Mouse (Mus musculus) monocyte, adult 5-6 weeks (primary cell): ENCODE data around the gene Gm9639. TPM values are rescaled to one million over a fixed set of nuclear protein-coding genes. Genes with fewer than 3 reads are reported as not detected.
"Not testable (repeated sequence)": the region's sequence is repeated elsewhere in the genome, so short reads cannot be mapped to it uniquely, and the experiment has no call there.

ENCODE experiments used
- ATAC-seq: fragments of 153-309, 156-312 bp; replicated peaks from 2 replicates; pipeline ENCODE4 v1.8.0; 2017; ENCODE audit warnings: mild to moderate bottlenecking; ENCODE audit not compliant: low TSS enrichment, insufficient number of reproducible peaks, severe bottlenecking, poor library complexity, low FRiP score
- total RNA-seq: library from RNA; stranded (forward); fragments of 200-1000, 200-491, 200-594 nt; gene quantifications from 3 replicates; pipeline ENCODE4 v1.2.3, GENCODE M21; 2017

Gm9639 gene
- total RNA-seq: not detected in 3 replicates

DNA sequence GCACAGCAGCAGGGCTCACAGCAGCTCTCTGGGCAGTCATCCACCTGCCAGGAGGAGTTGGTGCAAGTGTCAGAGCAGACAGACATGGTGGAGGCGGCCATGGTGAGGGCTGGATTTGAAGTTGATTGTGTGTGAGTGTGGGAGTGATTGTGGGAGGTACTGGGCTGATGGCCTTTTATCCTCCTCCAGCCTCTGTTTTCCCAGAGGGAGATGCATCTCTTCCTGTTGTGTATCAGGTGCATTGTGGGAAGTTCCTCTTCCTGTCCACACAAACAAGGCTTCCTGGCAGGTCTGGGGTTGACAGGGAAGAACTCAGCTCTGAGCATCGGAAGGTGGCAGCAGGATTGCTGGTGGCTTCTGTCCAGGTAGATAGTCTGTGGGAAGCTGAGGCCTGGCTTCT lies at the start of gene Gm9639:
Gene Gm9639 (minus strand): TSS at position 101 of the 400 bp plus-strand sequence.
- ATAC-seq: no peak

DNA sequence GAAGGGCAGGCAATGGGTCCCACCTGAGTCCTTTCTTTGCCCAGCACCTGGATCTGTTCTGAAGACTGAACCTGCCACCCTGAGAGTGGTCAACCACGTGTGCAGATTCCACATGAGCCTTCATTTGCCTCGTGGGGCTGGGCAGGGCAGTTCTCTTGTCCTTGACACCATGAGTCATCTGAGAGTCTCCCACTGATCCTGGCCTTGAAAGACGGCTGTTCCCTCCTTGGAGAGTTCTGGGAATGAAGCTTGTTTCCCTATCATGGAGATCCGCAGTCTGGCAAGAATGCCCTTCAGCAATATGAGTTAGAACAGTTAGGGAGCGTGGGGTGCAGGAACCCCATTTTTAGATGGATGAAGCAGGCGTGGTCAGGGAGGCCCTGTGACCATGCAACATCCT lies 44.1 kb upstream of the Gm9639 start:
- ATAC-seq: no peak

DNA sequence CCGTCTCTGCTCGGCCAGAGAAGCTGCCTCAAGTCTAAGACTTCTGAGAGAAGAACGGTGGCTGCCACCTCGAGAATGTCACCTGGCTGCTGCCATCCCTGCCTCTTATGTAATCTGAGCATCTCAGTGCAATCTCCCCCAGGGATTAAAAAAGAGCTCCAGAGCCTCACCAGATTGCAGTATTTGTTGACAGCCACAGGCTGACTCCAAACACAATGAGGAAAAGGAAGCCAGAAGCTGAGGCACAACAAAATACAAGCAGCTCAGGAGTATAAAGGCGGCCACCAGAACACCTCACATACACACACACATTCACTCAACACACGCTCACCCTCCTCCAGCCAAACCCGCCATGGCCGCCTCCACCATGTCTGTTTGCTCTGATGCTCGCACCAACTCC lies 40.8 kb upstream of the Gm9639 start, which contains the start of gene Krtap10-10:
Gene Krtap10-10 (plus strand): TSS at position 301 of the 400 bp plus-strand sequence.
- ATAC-seq: no peak

DNA sequence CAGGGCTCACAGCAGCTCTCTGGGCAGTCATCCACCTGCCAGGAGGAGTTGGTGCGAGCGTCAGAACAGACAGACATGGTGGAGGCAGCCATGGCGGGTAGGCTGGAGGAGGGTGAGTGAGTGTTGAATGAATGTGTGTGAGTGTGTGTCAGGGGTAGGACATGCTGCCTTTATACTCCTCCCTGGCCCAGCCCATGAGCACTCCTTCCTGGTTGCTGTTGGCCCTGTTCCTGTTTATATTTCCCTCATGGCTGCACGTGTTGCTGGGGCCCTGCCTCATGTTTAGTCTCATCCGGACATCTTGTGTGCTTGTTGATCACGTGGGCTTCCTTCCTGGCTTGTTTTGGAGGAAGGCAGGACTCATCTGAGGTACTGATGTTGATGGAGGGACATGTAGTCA lies 32.1 kb upstream of the Gm9639 start, which contains the start of gene Krtap10-4:
Gene Krtap10-4 (minus strand): TSS at position 145 of the 400 bp plus-strand sequence.
- ATAC-seq: no peak

DNA sequence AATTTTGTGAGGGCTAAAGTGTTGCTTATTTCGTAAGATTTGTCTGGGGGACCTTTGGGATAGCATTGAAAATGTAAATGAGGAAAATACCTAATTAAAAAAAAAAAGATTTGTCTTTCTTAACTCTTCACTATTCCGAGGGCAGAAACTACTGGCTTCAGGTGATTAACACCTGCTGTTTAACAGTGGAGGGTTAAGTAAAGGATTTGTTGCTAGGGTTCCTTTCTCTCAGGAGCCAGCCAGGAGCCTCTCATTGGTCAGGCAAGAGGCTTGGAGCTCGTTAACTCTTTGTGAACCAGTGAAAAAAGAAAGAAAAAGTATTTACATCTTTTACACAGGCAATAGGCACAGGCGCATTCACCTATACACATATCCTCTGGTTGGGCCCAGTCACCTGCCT lies 24.3 kb upstream of the Gm9639 start:
- ATAC-seq: no peak

DNA sequence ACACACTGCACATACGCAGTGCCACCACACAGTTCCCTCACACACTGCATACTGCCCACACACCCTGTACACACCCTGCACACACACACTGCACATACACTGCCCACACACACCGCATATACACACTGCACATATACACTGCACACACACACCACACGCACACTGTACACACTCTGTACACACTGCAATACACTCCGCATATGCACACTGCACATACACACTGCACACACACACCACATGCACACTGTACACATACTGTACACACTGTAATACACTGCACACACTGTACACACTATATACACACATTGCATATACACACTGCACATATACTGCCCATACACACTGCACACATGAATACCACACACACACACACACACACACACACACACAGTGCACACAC lies 23.6 kb upstream of the Gm9639 start:
- ATAC-seq: 0 out of 2 replicates have a peak, but pooled peaks have one; percentile 22

DNA sequence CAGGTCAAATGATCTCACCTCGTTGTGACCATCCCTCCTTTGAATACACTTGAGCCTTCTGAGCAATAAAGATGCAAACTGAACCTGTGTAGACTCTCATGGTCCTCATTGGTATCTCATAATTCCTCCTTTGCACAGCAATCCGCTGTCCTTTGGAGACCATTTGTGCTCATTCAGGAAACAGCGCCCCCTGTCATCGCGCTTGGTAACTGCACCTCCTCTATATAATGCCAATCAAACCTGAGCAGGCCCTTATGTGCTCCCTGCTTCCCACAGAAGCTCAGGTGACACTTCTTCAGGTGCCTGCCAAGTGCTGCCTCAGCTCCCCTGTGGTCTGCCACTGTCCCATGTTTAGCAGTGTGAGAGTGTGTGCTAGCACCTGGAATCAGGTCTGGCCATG lies 20.6 kb upstream of the Gm9639 start:
- no peak for ATAC-seq

DNA sequence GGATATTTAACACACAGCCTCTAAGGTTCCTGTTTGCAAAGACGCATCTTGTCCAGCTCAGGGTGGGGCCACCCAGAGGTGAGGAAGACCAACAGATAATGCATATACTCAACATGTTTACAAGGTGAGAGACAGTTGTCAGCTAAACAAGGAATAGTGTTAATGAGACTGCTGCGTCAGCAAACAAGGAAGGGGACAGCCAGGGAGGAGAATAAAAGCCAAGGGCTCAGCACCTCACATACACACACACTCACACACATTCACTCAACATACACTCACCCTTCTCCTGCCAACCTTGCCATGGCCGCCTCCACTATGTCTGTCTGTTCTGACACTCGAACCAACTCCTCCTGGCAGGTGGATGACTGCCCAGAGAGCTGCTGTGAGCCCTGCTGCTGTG lies 19.5 kb upstream of the Gm9639 start, which contains the start of gene Gm2696:
Gene Gm2696 (plus strand): TSS at position 301 of the 400 bp plus-strand sequence.
- no peak for ATAC-seq

DNA sequence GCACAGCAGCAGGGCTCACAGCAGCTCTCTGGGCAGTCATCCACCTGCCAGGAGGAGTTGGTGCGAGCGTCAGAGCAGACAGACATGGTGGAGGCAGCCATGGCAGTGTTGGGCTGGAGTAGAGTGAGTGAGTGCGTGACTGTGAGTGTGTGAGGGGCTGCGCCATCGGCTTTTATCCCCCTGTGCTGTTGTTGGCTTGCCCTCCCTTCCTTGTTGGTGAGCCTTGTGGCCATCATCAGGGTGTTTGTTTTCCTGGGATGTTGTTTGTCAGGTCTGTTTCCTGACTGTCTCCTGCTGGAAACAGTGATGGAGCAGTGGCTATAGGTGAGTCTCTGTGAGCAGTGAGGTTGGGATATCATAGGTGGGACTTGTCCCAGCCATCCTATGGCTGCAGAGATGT lies 16.9 kb upstream of the Gm9639 start, which contains the start of gene Gm9507:
Gene Gm9507 (minus strand): TSS at position 101 of the 400 bp plus-strand sequence.
- ATAC-seq: no peak

DNA sequence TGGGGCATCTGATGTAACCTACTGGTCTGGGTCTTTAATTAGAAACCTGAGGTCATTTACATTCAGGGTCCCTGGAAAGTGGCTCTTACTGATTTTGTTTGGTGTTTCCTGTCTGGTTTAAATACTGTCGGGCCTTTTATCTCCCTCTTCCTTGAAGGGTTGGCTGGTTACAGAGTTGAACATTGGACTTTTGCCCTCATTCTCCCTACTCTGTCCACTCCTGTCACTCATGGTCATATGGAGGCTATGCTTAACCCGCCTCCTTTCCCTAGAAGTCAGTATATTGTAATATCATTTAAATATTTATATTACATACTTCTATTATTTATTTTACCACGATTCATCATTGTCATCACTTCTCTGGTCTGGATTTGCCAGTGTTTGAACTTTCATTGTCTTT lies 9.2 kb upstream of the Gm9639 start:
- no peak for ATAC-seq

DNA sequence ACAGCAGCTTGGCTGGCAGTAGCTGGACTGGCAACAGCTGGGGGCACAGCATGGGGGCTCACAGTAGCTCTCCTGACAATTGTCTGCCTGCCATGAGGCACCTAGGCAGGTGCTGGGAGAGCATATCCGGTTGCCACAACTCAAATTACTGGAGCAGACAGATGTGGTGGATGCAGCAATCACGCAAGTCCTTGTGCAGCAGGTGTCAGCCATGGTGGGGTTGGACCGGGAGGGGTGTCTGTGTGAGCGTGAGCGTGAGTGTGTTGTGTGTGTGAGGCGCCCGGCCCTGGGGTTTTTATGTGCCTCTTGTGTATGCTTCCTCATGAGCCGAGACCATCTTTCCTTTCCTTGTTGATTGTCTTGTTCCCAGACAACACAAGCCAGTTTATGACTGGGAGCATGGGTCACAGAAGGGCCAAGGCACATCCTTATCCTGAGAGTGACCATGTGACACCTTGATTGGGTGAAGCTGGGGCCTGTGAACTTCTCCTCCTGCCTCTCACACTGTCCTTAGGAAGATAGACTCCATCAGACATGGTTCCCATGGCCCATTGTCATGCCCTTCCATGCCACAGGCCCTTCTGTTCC lies 4.1 kb upstream of the Gm9639 start, which contains the start of gene Gm19668:
Gene Gm19668 (minus strand): TSS at position 213 of the 588 bp plus-strand sequence.
- ATAC-seq: no peak

DNA sequence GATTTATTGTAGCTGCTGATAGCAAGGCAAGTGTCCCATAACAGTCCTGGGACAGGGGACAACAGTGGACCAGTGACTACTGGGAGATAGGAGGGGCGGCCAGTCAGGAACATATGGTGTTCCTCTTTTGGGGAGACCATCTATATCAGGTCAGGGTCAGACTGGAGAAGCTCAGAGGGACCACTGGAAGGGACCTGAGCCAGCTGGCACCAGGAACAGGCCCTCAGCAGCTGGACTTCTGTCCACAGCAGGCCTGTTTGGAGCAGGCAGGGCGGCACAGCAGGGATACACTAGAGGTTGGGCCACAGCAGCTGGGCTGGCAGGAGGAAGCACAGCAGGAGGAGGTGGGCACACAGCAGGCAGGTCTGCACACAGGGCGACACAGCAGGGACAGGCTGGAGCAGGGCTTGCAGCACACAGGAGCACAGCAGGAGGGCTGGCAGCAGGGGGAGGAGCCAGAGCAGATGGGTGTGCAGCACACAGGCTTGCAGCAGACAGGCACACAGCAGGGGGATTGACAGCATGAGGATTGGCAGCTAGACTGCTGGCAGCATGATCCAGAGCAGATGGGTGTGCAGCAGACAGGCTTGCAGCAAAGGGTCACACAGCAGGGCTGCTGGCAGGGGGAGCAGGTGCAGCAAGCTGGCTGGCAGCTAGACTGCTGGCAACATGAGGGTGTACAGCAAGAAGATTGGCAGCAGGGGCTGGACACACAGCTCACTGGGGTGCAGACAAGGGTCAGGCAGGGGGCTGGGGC lies 3.5 kb upstream of the Gm9639 start:
- ATAC-seq: not testable (repeated sequence)

DNA sequence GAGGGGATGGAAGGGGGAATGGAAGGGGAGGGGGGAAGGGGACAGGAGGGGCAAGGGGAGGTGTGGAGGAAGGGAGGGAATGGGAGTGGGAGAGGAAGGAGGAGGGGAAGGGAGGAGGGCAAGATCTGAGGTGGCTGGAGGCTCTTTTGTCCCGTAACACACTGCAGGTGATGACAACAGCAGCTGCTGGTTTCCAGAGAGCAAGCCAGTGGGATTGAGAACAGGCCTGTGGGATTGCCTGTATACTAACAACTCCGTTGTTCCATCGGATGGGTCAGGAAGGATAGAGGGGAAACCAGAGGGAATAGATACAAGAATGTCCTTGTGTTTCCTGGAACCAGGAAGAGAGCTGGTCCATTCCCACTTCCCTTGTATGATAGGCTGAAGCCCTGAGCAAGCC lies 2.8 kb upstream of the Gm9639 start:
- ATAC-seq: no peak

DNA sequence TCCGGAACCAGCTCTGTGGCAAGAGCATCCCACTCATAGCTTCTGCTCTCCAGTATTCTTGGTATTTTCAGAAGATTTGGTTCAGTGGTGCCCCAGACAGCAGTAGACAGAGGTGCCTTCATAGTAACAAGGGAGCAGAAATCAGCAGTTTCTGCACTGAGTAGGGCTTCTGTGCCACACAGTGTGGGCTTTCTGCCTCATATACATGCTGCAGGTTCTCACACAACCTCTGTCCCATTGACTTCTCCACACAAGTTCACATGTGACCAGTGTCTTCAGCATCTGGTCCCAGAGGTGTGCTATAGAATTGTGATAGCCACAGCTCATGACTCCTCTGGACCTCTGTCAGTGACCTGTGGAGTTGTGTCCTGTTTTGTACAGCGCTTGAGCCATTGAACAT lies 6.3 kb downstream of the Gm9639 start:
- ATAC-seq: no peak

DNA sequence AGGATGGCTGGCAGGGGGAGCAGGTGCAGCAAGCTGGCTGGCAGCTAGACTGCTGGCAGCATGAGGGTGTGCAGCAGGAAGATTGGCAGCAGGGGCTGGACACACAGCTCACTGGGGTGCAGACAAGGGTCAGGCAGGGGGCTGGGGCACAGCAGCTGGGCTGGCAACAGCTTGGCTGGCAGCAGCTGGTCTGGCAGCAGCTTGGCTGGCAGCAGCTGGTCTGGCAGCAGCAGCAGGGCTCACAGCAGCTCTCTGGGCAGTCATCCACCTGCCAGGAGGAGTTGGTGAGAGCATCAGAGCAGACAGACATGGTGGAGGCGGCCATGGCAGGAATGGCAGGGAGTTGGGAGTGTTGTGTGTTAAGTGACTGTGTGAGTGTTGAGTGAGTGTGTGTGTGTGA lies 7.0 kb downstream of the Gm9639 start, which contains the start of gene Gm7137:
Gene Gm7137 (minus strand): TSS at position 325 of the 400 bp plus-strand sequence.
- ATAC-seq: not testable (repeated sequence)

DNA sequence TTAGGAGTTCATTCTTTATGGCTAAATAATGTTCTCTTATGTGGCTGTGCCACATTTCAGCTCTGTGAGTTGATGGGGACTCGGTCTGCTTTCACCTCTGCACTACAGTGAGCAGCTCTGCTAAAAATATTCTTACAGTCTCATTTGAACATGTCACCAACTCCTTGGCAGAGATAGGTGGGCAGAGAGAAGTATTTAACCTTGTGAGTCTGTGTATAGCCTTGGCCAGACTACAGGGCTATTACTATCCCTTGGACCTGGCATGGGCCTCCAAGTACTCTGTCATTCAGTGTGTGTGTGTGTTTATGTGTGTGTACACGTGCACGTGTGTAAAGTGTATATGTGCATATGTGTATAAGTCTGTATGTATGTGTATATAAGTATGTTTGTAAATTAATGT lies 11.5 kb downstream of the Gm9639 start:
- not testable (repeated sequence) for ATAC-seq

DNA sequence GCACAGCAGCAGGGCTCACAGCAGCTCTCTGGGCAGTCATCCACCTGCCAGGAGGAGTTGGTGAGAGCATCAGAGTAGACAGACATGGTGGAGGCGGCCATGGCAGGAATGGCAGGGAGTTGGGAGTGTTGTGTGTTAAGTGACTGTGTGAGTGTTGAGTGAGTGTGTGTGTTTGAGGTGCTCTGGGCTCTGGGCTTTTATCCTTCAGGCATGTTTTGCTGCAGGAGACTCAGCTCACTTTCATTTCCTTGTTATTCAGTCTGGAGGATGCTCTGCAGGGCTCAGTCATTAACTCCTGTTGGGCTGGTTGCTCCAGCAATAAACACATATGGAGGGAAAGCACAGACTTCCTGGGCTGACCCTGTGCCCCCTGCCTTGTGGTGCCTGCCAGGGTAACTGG lies 12.4 kb downstream of the Gm9639 start, which contains the start of gene Gm3250:
Gene Gm3250 (minus strand): TSS at position 101 of the 400 bp plus-strand sequence.
- not testable (repeated sequence) for ATAC-seq

DNA sequence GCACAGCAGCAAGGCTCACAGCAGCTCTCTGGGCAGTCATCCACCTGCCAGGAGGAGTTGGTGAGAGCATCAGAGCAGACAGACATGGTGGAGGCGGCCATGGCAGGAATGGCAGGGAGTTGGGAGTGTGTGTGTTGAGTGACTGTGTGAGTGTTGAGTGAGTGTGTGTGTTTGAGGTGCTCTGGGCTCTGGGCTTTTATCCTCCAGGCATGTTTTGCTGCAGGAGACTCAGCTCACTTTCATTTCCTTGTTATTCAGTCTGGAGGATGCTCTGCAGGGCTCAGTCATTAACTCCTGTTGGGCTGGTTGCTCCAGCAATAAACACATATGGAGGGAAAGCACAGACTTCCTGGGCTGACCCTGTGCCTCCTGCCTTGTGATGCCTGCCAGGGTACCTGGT lies 18.0 kb downstream of the Gm9639 start, which contains the start of gene Gm7138:
Gene Gm7138 (minus strand): TSS at position 101 of the 400 bp plus-strand sequence.
- not testable (repeated sequence) for ATAC-seq

DNA sequence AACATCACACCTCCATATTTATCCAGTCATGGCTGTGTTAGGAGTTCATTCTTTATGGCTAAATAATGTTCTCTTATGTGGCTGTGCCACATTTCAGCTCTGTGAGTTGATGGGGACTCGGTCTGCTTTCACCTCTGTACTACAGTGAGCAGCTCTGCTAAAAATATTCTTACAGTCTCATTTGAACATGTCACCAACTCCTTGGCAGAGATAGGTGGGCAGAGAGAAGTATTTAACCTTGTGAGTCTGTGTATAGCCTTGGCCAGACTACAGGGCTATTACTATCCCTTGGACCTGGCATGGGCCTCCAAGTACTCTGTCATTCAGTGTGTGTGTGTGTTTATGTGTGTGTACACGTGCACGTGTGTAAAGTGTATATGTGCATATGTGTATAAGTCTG lies 22.7 kb downstream of the Gm9639 start:
- ATAC-seq: not testable (repeated sequence)
